Mouse (Mus musculus) heart, adult 2 months (tissue): ENCODE results near the gene Habp4. TPM values are rescaled to one million over a fixed set of nuclear protein-coding genes. Genes with fewer than 3 reads are reported as not detected.

Experiments
- DNase-seq, 2 experiments: peaks; one replicate each; pipeline ENCODE4 v3.0.0; 2021
- H3K27ac ChIP-seq: fragments of 200-600 bp; 2 replicates; pipeline ENCODE4 v1.8.1; 2022
- H3K27me3 ChIP-seq: fragments of 200-500 bp; 2 replicates; pipeline ENCODE4 v1.6.1; 2012; ENCODE audit warnings: mild to moderate bottlenecking, low read length, inconsistent platforms, mixed read lengths; ENCODE audit not compliant: control insufficient read depth, insufficient read depth
- H3K36me3 ChIP-seq: fragments of 200-500 bp; 2 replicates; pipeline ENCODE4 v1.6.1; 2012; ENCODE audit warnings: low read length, inconsistent platforms; ENCODE audit not compliant: control insufficient read depth, insufficient read depth
- H3K4me1 ChIP-seq: fragments of 200-500 bp; 2 replicates; pipeline ENCODE4 v1.6.1; 2011; ENCODE audit warnings: low read length; ENCODE audit not compliant: control insufficient read depth, insufficient read depth
- H3K4me3 ChIP-seq: fragments of 200-600 bp; 2 replicates; pipeline ENCODE4 v1.8.1; 2022
- H3K79me2 ChIP-seq: fragments of 200-500 bp; replicated peaks from 2 replicates; pipeline ENCODE4 v1.6.1; 2012; ENCODE audit warnings: mild to moderate bottlenecking, inconsistent platforms, low read length, moderate library complexity, mixed read lengths; ENCODE audit not compliant: control insufficient read depth, insufficient read depth
- H3K9ac ChIP-seq: fragments of 200-500 bp; 2 replicates; pipeline ENCODE4 v1.6.1; 2012; ENCODE audit warnings: low read depth, mild to moderate bottlenecking, control low read depth, inconsistent platforms, low read length, mixed read lengths
- CTCF ChIP-seq: fragments of 200-600 bp; IDR thresholded peaks from 2 replicates; pipeline ENCODE4 v1.8.1; 2022; ENCODE audit warnings: antibody characterized with exemption, mild to moderate bottlenecking, moderate library complexity
- EP300 ChIP-seq: fragments of 200-500 bp; IDR thresholded peaks from 2 replicates; pipeline ENCODE4 v1.6.1; 2011; ENCODE audit warnings: low read depth, low read length, control low read depth; ENCODE audit not compliant: insufficient read depth
- POLR2A ChIP-seq: fragments of 200-500 bp; IDR thresholded peaks from 2 replicates; pipeline ENCODE4 v1.6.1; 2011; ENCODE audit warnings: mild to moderate bottlenecking, low read depth, low read length, control low read depth; ENCODE audit not compliant: insufficient read depth
- WGBS: fragments of 180-500 bp; shearing (Covaris S2); methylation state at CpG from one replicate; pipeline ENCODE4 v1.1.7; 2018; 5-methylcytosine and 5-hydroxymethylcytosine counted together
- intact Hi-C: fragments of 180-260 bp; cut with DNase I; formaldehyde crosslinking; loops from one replicate; pipeline ENCODE4 v1.15.1; 2025
- polyA plus RNA-seq: library from polyadenylated mRNA; depleted of rRNA; stranded (reverse); fragments of >200 nt; gene quantifications from 2 replicates; pipeline ENCODE4 v1.2.3, GENCODE M21; 2012
- total RNA-seq, 2 experiments: library from RNA; stranded (reverse); gene quantifications; 2 replicates each; pipeline ENCODE4 v1.2.3; 2021

Gene Habp4
- total and polyA plus RNA-seq, 3 experiments, result 29.3 to 48.2 (median 47.7) TPM

DNA sequence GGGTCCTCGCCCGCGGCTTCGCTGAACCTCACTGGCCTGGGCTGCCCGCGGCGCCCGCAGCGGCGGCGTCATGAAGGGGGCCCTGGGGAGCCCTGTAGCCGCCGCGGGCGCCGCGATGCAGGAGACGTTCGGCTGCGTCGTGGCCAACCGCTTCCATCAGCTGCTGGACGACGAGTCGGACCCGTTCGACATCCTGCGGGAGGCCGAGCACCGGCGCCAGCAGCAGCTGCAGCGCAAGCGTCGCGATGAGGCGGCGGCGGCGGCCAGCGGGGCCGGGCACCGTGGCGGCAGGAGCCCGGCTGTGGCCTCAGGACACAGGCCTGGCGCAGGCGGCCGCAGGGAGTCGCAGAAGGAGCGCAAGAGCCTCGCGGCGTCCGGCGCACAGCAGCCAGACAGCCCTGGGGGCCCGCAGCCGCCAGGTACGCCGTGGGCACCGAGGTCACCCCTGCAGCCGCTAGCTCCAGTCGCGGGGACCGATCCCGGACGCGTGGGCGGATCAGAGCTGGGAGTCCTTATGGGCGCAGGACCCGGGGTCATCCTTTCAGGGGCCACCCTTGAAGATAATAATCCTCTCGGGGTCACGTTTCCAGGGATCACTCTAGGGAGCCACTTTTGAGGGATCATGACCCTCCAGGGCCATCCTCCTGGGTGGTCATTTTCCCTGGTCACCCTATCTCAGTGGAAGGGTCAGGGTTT is 440 bp downstream of the Habp4 start:
- Histone ChIP-seq H3K9ac (peak overlapping the region; percentile 98), H3K36me3 (no peaks in the 10 kb centered on the region), H3K4me3 (peak overlapping the region; percentile 86), H3K27ac (peak overlapping the region; percentile 78), H3K27me3 (no peaks in the 10 kb centered on the region), H3K79me2 (no peaks in the 10 kb centered on the region), H3K4me1 (peaks cover 1% of the 10 kb centered on the region)
- DNase-seq, result no peak
- no peak for TF ChIP-seq POLR2A
- TF ChIP-seq EP300, result no peak
- TF ChIP-seq CTCF, result no peak; the same call in 1 of the 2 replicates
- intact Hi-C loops, result loop anchor here (1.0 to 10.0 kb wide), 4 partner anchors 9 to 597 kb away; partner anchors contain the start of genes Cdk20 and Zfp367
- WGBS, result under 1% methylated on average over 71 of the region's 71 CpGs

- Histone ChIP-seq H3K27me3 (no peaks in the 10 kb centered on the region), H3K9ac (peak overlapping the region; percentile 98), H3K4me1 (peaks cover 1% of the 10 kb centered on the region), H3K4me3 (peak overlapping the region; percentile 86), H3K79me2 (no peaks in the 10 kb centered on the region), H3K36me3 (no peaks in the 10 kb centered on the region), H3K27ac (peak overlapping the region; percentile 78)
- 8% methylated on average over 14 of the region's 14 CpGs for WGBS
- intact Hi-C loops, result loop anchor here (5.0 to 10.0 kb wide), 3 partner anchors 145 to 598 kb away; partner anchors contain the start of gene Cdk20
- peak in 1 of 2 experiments; percentile 40 for DNase-seq
- TF ChIP-seq POLR2A (no peak), EP300 (no peak), CTCF (no peak)
Observed at GRCm38 (mm10) chr13:64162626-64163025, 1.0 kb downstream of the Habp4 start.

- TF ChIP-seq EP300 (no peak), POLR2A (no peak), CTCF (no peak)
- Histone ChIP-seq H3K79me2 (no peaks in the 10 kb centered on the region), H3K4me1 (peaks cover 1% of the 10 kb centered on the region), H3K36me3 (no peaks in the 10 kb centered on the region), H3K9ac (no peak overlapping the region), H3K27ac (no peak overlapping the region), H3K4me3 (peak overlapping the region; percentile 86), H3K27me3 (no peaks in the 10 kb centered on the region)
- WGBS, result 64% methylated on average over 13 of the region's 13 CpGs
- no peak for DNase-seq
- intact Hi-C loops, result loop anchor here (5.0 to 10.0 kb wide), 3 partner anchors 144 to 598 kb away; partner anchors contain the start of gene Cdk20
Observed at GRCm38 (mm10) chr13:64163147-64163715, 1.6 kb downstream of the Habp4 start.

GRCm38 (mm10) chr13:64169746-64170145 is 8.1 kb downstream of the Habp4 start:
- no peak overlapping the region for H3K9ac ChIP-seq
- intact Hi-C loops, result loop anchor here (10.0 kb wide), 1 partner anchor 605 kb away; no protein-coding TSS in a partner anchor
- no peak overlapping the region for H3K27ac ChIP-seq
- H3K4me3 ChIP-seq, result no peak overlapping the region
- DNase-seq, result no peak
- no peaks in the 10 kb centered on the region for H3K27me3 ChIP-seq
- TF ChIP-seq CTCF, result no peak
- no peak for TF ChIP-seq EP300
- no peak for TF ChIP-seq POLR2A
- WGBS, result 98% methylated on average over 25 of the region's 25 CpGs
- H3K79me2 ChIP-seq, result no peaks in the 10 kb centered on the region
- H3K36me3 ChIP-seq, result no peaks in the 10 kb centered on the region
- no peaks in the 10 kb centered on the region for H3K4me1 ChIP-seq

GRCm38 (mm10) chr13:64178000-64178399 is 16.4 kb downstream of the Habp4 start:
- no peak overlapping the region for H3K9ac ChIP-seq
- intact Hi-C loops, result no loop called here
- no peak overlapping the region for H3K27ac ChIP-seq
- H3K36me3 ChIP-seq, result no peaks in the 10 kb centered on the region
- no peak for DNase-seq
- TF ChIP-seq EP300 (no peak), CTCF (no peak), POLR2A (no peak)
- H3K4me1 ChIP-seq, result no peaks in the 10 kb centered on the region
- 81% methylated on average over 7 of the region's 7 CpGs for WGBS
- H3K79me2 ChIP-seq, result no peaks in the 10 kb centered on the region
- H3K27me3 ChIP-seq, result no peaks in the 10 kb centered on the region
- H3K4me3 ChIP-seq, result no peak overlapping the region
